Mouse (Mus musculus) heart, embryonic 15.5 days (tissue): ENCODE measurements around the gene Cdk10. TPM values are rescaled to one million over a fixed set of nuclear protein-coding genes. Genes with fewer than 3 reads are reported as not detected.
"Not testable (repeated sequence)": the region's sequence is repeated elsewhere in the genome, so short reads cannot be mapped to it uniquely, and the experiment has no call there.

Experiments
- ATAC-seq: fragments of 200-750 bp; cut with Nextera tagmentation; replicated peaks from 2 replicates; pipeline ENCODE4 v1.8.0; 2017; ENCODE audit warnings: low read depth, moderate TSS enrichment; ENCODE audit not compliant: insufficient number of reproducible peaks, insufficient read depth, low FRiP score
- H3K27ac ChIP-seq: fragments of 300-500 bp; sonication (generic); 2 replicates; pipeline ENCODE4 v1.5.1; 2015; ENCODE audit warnings: mild to moderate bottlenecking, inconsistent platforms
- H3K27me3 ChIP-seq: fragments of 300-500 bp; sonication (generic); 2 replicates; pipeline ENCODE4 v1.6.1; 2015; ENCODE audit warnings: inconsistent platforms
- H3K36me3 ChIP-seq: fragments of 300-500 bp; sonication (generic); 2 replicates; pipeline ENCODE4 v1.6.1; 2015; ENCODE audit warnings: mild to moderate bottlenecking, inconsistent platforms
- H3K4me1 ChIP-seq: fragments of 300-500 bp; sonication (generic); replicated peaks from 2 replicates; pipeline ENCODE4 v1.6.1; 2015; ENCODE audit warnings: inconsistent platforms
- H3K4me2 ChIP-seq: fragments of 300-500 bp; sonication (generic); 2 replicates; pipeline ENCODE4 v1.6.1; 2015; ENCODE audit warnings: inconsistent platforms, mild to moderate bottlenecking, moderate library complexity
- H3K4me3 ChIP-seq: fragments of 300-500 bp; sonication (generic); 2 replicates; pipeline ENCODE4 v1.5.1; 2015; ENCODE audit warnings: mild to moderate bottlenecking, inconsistent platforms
- H3K9ac ChIP-seq: fragments of 300-500 bp; sonication (generic); 2 replicates; pipeline ENCODE4 v1.6.1; 2015; ENCODE audit warnings: mild to moderate bottlenecking, inconsistent platforms
- H3K9me3 ChIP-seq: fragments of 300-500 bp; sonication (generic); replicated peaks from 2 replicates; pipeline ENCODE4 v1.6.1; 2016; ENCODE audit warnings: inconsistent platforms
- WGBS: fragments of 180-500 bp; shearing (Covaris S2); methylation state at CpG from one replicate; pipeline ENCODE4 v1.1.7; 2015; ENCODE audit warnings: mixed read lengths; 5-methylcytosine and 5-hydroxymethylcytosine counted together
- polyA plus RNA-seq: library from polyadenylated mRNA; unstranded; fragments of >200 nt; fragmentation: Nextera tagmentation; extraction: Ambion mirVana; gene quantifications from 2 replicates; pipeline ENCODE4 v1.2.1, GENCODE M21; 2015

The Cdk10 gene
- polyA plus RNA-seq, 1 experiment from 2014 or later, result 17.7 TPM

- no peaks in the 10 kb centered on the region for H3K27me3 ChIP-seq
- ATAC-seq, result no peak
- peak overlapping the region; percentile 90; the same call in 1 of the 2 replicates for H3K27ac ChIP-seq
- H3K4me3 ChIP-seq, result peak overlapping the region; percentile 96
- H3K4me1 ChIP-seq, result peaks cover 21% of the 10 kb centered on the region
- peaks cover 41% of the 10 kb centered on the region for H3K36me3 ChIP-seq
- H3K9me3 ChIP-seq, result no peaks in the 10 kb centered on the region
- WGBS, result 34% methylated on average over 4 of the region's 4 CpGs
- peak overlapping the region; percentile 98; the same call in 1 of the 2 replicates for H3K9ac ChIP-seq
- H3K4me2 ChIP-seq, result peak overlapping the region; percentile 90
These were observed 28.3 kb downstream of the Cdk10 start for GRCm38 (mm10) chr8:123252925-123253324.

GRCm38 (mm10) chr8:123253451-123254098, 28.9 kb downstream of the Cdk10 start:
- peak; percentile 32 for ATAC-seq
- H3K36me3 ChIP-seq, result peaks cover 37% of the 10 kb centered on the region

GRCm38 (mm10) chr8:123254099-123254885, 29.6 kb downstream of the Cdk10 start, which contains the start of the genes Zfp276 and Vps9d1:
TSS of gene Zfp276 (plus strand) at chr8:123254195.
TSS of gene Vps9d1 (minus strand) at chr8:123254348.
- Histone ChIP-seq H3K27ac (peak within 1 kb of the TSS; percentile 90), H3K9ac (peak within 1 kb of the TSS; percentile 98), H3K4me2 (peak within 1 kb of the TSS; percentile 90), H3K27me3 (no peaks in the 10 kb centered on the region), H3K4me1 (peaks cover 21% of the 10 kb centered on the region), H3K36me3 (peaks cover 37% of the 10 kb centered on the region), H3K9me3 (no peaks in the 10 kb centered on the region), H3K4me3 (peak within 1 kb of the TSS; percentile 96)
- ATAC-seq, result peak; percentile 95
- WGBS, result under 1% methylated on average over 94 of the region's 99 CpGs

More at GRCm38 (mm10) chr8:123253451-123254098, 28.9 kb downstream of the Cdk10 start:
- peak overlapping the region; percentile 90 for H3K27ac ChIP-seq
- under 1% methylated on average over 40 of the region's 40 CpGs for WGBS
- peak overlapping the region; percentile 90 for H3K4me2 ChIP-seq
- H3K27me3 ChIP-seq, result no peaks in the 10 kb centered on the region
- H3K9ac ChIP-seq, result peak overlapping the region; percentile 98
- peak overlapping the region; percentile 96 for H3K4me3 ChIP-seq
- H3K9me3 ChIP-seq, result no peaks in the 10 kb centered on the region
- H3K4me1 ChIP-seq, result peaks cover 21% of the 10 kb centered on the region

- Histone ChIP-seq H3K4me2 (peak overlapping the region; percentile 90), H3K36me3 (peaks cover 41% of the 10 kb centered on the region), H3K4me3 (peak overlapping the region; percentile 96), H3K9me3 (no peaks in the 10 kb centered on the region), H3K9ac (peak overlapping the region; percentile 98), H3K4me1 (peaks cover 21% of the 10 kb centered on the region), H3K27ac (no peak overlapping the region), H3K27me3 (no peaks in the 10 kb centered on the region)
- WGBS, result 63% methylated on average over 6 of the region's 6 CpGs
- no peak for ATAC-seq
These were observed 30.5 kb downstream of the Cdk10 start for GRCm38 (mm10) chr8:123255170-123255569.

GRCm38 (mm10) chr8:123257114-123257513, 32.5 kb downstream of the Cdk10 start:
- no peak for ATAC-seq
- Histone ChIP-seq H3K4me1 (peaks cover 21% of the 10 kb centered on the region), H3K9ac (no peak overlapping the region), H3K36me3 (peaks cover 43% of the 10 kb centered on the region), H3K4me2 (no peak overlapping the region), H3K9me3 (no peaks in the 10 kb centered on the region), H3K27me3 (no peaks in the 10 kb centered on the region), H3K4me3 (no peak overlapping the region), H3K27ac (no peak overlapping the region)
- 85% methylated on average over 3 of the region's 3 CpGs for WGBS

- ATAC-seq, H3K4me2 ChIP-seq, H3K4me3 ChIP-seq, H3K27me3 ChIP-seq, H3K9ac ChIP-seq, H3K27ac ChIP-seq, H3K9me3 ChIP-seq: not testable (repeated sequence)
- 88% methylated on average over 8 of the region's 8 CpGs for WGBS
- peaks cover 19% of the 10 kb centered on the region for H3K4me1 ChIP-seq
- H3K36me3 ChIP-seq, result peaks cover 43% of the 10 kb centered on the region
These were observed 33.0 kb downstream of the Cdk10 start for GRCm38 (mm10) chr8:123257593-123257992.

GRCm38 (mm10) chr8:123267926-123268656, 43.4 kb downstream of the Cdk10 start:
- Histone ChIP-seq H3K27me3 (no peaks in the 10 kb centered on the region), H3K36me3 (peaks cover 63% of the 10 kb centered on the region), H3K27ac (no peak overlapping the region), H3K4me2 (no peak overlapping the region), H3K9me3 (no peaks in the 10 kb centered on the region), H3K9ac (no peak overlapping the region), H3K4me3 (no peak overlapping the region), H3K4me1 (no peaks in the 10 kb centered on the region)
- no peak for ATAC-seq
- WGBS, result 72% methylated on average over 14 of the region's 14 CpGs

GRCm38 (mm10) chr8:123271147-123271546, 46.5 kb downstream of the Cdk10 start:
- H3K4me1 ChIP-seq, result no peaks in the 10 kb centered on the region
- no peak overlapping the region for H3K9ac ChIP-seq
- H3K36me3 ChIP-seq, result peaks cover 40% of the 10 kb centered on the region
- H3K9me3 ChIP-seq, result no peaks in the 10 kb centered on the region
- WGBS, result 90% methylated on average over 10 of the region's 10 CpGs
- H3K27ac ChIP-seq, result no peak overlapping the region
- H3K27me3 ChIP-seq, result no peaks in the 10 kb centered on the region
- H3K4me2 ChIP-seq, result no peak overlapping the region
- no peak for ATAC-seq
- no peak overlapping the region for H3K4me3 ChIP-seq

GRCm38 (mm10) chr8:123271901-123272300, 47.3 kb downstream of the Cdk10 start:
- Histone ChIP-seq H3K4me3 (no peak overlapping the region), H3K9ac (no peak overlapping the region), H3K36me3 (peaks cover 33% of the 10 kb centered on the region)

GRCm38 (mm10) chr8:123274447-123274846, 49.8 kb downstream of the Cdk10 start:
- WGBS, result 86% methylated on average over 5 of the region's 5 CpGs
- H3K4me2 ChIP-seq, result no peak overlapping the region
- no peaks in the 10 kb centered on the region for H3K4me1 ChIP-seq
- H3K9me3 ChIP-seq, result no peaks in the 10 kb centered on the region
- no peak overlapping the region for H3K27ac ChIP-seq
- H3K36me3 ChIP-seq, result peaks cover 7% of the 10 kb centered on the region; the same call in 1 of the 2 replicates
- H3K9ac ChIP-seq, result no peak overlapping the region
- no peak for ATAC-seq
- H3K27me3 ChIP-seq, result no peaks in the 10 kb centered on the region
- no peak overlapping the region for H3K4me3 ChIP-seq

More at GRCm38 (mm10) chr8:123271901-123272300, 47.3 kb downstream of the Cdk10 start:
- Histone ChIP-seq H3K4me1 (no peaks in the 10 kb centered on the region), H3K27me3 (no peaks in the 10 kb centered on the region), H3K4me2 (no peak overlapping the region), H3K27ac (no peak overlapping the region), H3K9me3 (no peaks in the 10 kb centered on the region)
- no peak for ATAC-seq
- WGBS, result 69% methylated on average over 4 of the region's 4 CpGs

GRCm38 (mm10) chr8:123275096-123275495, 50.5 kb downstream of the Cdk10 start:
- Histone ChIP-seq H3K4me2 (no peak overlapping the region), H3K4me1 (no peaks in the 10 kb centered on the region), H3K9me3 (no peaks in the 10 kb centered on the region), H3K9ac (no peak overlapping the region), H3K27ac (no peak overlapping the region), H3K4me3 (no peak overlapping the region), H3K27me3 (no peaks in the 10 kb centered on the region), H3K36me3 (peaks cover 8% of the 10 kb centered on the region; the same call in 1 of the 2 replicates)
- no peak for ATAC-seq
- WGBS, result 95% methylated on average over 12 of the region's 12 CpGs
